Mouse (Mus musculus): ENCODE data around the gene Ccdc134. TPM values are rescaled to one million over a fixed set of nuclear protein-coding genes. Genes with fewer than 3 reads are reported as not detected.
A peak's percentile ranks its signal among the peaks of the same experiment; 100 is the strongest.

Gene Ccdc134
- 17.0 and 17.2 TPM in 2 replicates for polyA plus RNA-seq (2014; fragmentation: Nextera tagmentation; extraction: Ambion mirVana)

DNA sequence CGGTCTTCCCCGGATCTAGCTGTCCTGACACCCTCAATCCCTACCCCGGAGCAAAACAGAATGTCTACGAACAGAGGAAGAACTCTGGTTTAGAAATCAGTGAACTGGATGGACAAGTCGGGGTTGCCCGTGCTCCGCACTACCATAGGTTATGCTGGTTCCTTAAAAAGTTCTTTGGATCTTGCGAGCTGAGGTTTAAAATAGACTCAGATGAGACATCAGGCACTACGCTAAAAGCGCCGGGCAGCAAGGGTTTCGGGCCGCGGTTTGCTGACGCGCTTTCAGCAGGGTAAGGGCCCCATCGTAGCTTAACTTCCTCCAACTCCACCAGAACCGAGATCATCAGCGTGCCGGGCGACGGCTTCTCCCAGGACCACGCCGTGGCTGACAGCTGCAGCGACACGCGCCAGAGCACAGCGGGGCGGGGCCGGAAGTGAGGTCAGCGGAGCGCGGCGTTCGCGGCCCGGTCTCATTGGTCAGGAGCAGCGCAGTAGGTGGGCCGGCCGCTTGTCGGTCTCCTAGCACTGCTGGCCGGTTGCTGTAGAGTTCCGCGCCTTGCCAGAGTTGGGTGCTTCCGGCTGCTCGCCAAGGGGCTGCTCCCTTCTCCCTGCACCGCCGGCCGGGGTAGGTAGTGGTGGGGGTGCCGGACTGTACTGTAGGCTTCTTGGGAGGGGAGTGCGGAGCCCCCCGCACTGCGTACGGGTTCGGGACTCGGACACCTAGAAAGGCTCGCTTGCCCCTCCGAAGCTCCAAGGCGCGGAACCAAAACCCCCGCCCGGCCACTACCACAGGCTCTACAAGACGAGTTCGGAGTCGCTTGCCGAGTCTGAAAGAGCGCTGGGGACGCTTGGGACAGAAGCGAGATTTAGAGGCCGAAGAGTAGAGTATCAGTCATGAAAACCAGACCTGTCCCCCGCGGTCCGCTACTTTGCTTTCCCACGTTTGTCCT is at the start of gene Ccdc134:
TSS of gene Ccdc134 (plus strand) at position 497 of the 949 bp plus-strand sequence.
- Histone ChIP-seq H3K9ac (ENCODE audit: low read depth, low read length) (peak within 1 kb of the TSS; percentile 84), H3K36me3 (ENCODE audit: control insufficient read depth, insufficient read depth, low read length) (no peaks in the 10 kb centered on the region), H3K9me3 (ENCODE audit: control insufficient read depth, low read length) (no peaks in the 10 kb centered on the region), H3K4me2 (replicated peaks; ENCODE audit: low read depth, low read length) (peak within 1 kb of the TSS; percentile 94), H3K4me3 (ENCODE audit: low read depth, low read length) (peak within 1 kb of the TSS; percentile 77), H3K27ac (ENCODE audit: low read depth, low read length) (peak within 1 kb of the TSS; percentile 47; the same call in 1 of the 2 replicates), H3K27me3 (ENCODE audit: control insufficient read depth, insufficient read depth, low read length) (no peaks in the 10 kb centered on the region), H3K4me1 (replicated peaks; ENCODE audit: control insufficient read depth, insufficient read depth, low read length) (peaks cover 2% of the 10 kb centered on the region)
- DNase-seq (ENCODE audit: low spot score) = peak; percentile 98
- 2% methylated on average over 74 of the region's 74 CpGs for WGBS
- peak; percentile 99 for ATAC-seq (ENCODE audit: low FRiP score)

DNA sequence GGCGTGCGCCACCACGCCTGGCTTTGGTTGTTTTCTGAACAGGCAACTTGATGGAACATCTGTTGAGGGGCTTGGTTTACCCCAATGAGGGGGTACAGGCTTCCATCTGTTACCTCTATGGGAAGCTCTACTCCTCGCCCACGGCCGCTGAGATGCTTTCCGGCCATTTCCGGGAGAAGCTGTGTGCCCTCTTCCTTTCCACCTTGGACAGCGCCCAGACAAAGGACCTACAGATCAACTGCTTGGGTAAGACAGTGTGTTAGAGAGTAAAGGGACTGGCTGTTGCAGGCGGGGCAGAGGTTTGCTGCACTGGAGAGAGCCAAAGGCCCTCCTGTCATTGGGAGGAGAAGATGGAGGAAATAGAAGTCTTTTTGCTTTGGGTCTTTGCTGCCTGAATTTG is 47.8 kb upstream of the Ccdc134 start:
- H3K36me3 ChIP-seq (ENCODE audit: control insufficient read depth, insufficient read depth, low read length) = no peaks in the 10 kb centered on the region
- no peaks in the 10 kb centered on the region for H3K27me3 ChIP-seq (ENCODE audit: control insufficient read depth, insufficient read depth, low read length)
- no peak overlapping the region for H3K27ac ChIP-seq (ENCODE audit: low read depth, low read length)
- WGBS = 65% methylated on average over 10 of the region's 10 CpGs
- H3K4me3 ChIP-seq (ENCODE audit: low read depth, low read length) = no peak overlapping the region
- H3K9ac ChIP-seq (ENCODE audit: low read depth, low read length) = no peak overlapping the region
- ATAC-seq (ENCODE audit: low FRiP score) (no peak), DNase-seq (ENCODE audit: low spot score) (no peak)
- no peak overlapping the region for H3K4me2 ChIP-seq (replicated peaks; ENCODE audit: low read depth, low read length)
- no peaks in the 10 kb centered on the region for H3K4me1 ChIP-seq (replicated peaks; ENCODE audit: control insufficient read depth, insufficient read depth, low read length)
- H3K9me3 ChIP-seq (ENCODE audit: control insufficient read depth, low read length) = no peaks in the 10 kb centered on the region

DNA sequence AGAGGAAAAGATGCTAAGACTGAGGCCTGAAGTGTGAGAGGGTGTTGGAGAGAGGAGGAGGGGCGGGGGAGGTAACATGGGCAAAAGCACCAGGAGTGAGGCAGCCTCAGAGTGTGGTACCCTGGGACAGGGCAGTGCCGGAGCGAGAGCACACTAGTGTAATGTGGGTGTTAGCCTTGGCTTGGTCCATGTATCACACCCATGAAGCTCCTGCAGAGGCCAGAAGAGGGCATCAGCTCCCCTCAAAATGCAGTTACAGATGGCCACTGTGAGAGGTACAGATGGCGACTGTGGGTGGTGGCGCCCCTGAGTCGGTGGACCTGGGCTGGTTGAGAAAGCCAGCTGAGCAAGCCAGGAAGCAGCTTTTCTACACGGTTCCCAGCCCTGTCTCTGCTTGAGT is 46.6 kb upstream of the Ccdc134 start:
- WGBS = 34% methylated on average over 7 of the region's 7 CpGs
- H3K4me3 ChIP-seq (ENCODE audit: low read depth, low read length) = no peak overlapping the region
- no peaks in the 10 kb centered on the region for H3K36me3 ChIP-seq (ENCODE audit: control insufficient read depth, insufficient read depth, low read length)
- H3K27me3 ChIP-seq (ENCODE audit: control insufficient read depth, insufficient read depth, low read length) = no peaks in the 10 kb centered on the region
- no peak overlapping the region for H3K4me2 ChIP-seq (replicated peaks; ENCODE audit: low read depth, low read length)
- peak; percentile 49; the same call in 1 of the 2 replicates for ATAC-seq (ENCODE audit: low FRiP score)
- no peak overlapping the region for H3K9ac ChIP-seq (ENCODE audit: low read depth, low read length)
- no peaks in the 10 kb centered on the region for H3K4me1 ChIP-seq (replicated peaks; ENCODE audit: control insufficient read depth, insufficient read depth, low read length)
- DNase-seq (ENCODE audit: low spot score) = peak; percentile 58
- H3K27ac ChIP-seq (ENCODE audit: low read depth, low read length) = no peak overlapping the region
- H3K9me3 ChIP-seq (ENCODE audit: control insufficient read depth, low read length) = no peaks in the 10 kb centered on the region

DNA sequence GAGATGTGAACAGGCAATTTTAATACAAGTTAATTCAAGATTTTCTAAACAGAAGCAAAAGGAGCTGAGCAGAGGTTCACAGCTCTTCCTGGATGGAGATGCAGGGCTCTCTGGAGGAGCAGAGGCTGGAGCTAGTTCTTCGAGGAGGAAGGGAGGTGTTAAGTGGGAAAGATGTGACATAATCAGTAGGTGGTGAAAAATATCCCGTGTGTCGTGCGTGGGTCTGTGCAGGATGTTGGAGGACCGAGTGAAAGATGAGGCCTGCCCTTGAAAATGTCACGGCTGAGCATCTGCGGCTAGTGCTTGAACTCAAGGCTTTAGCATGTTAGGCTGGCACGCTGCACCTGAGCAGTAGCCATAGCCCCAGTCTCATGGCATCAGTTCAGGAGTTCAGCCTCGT is 42.1 kb upstream of the Ccdc134 start:
- DNase-seq (ENCODE audit: low spot score) = no peak
- H3K4me1 ChIP-seq (replicated peaks; ENCODE audit: control insufficient read depth, insufficient read depth, low read length) = no peaks in the 10 kb centered on the region
- WGBS = 86% methylated on average over 9 of the region's 9 CpGs

DNA sequence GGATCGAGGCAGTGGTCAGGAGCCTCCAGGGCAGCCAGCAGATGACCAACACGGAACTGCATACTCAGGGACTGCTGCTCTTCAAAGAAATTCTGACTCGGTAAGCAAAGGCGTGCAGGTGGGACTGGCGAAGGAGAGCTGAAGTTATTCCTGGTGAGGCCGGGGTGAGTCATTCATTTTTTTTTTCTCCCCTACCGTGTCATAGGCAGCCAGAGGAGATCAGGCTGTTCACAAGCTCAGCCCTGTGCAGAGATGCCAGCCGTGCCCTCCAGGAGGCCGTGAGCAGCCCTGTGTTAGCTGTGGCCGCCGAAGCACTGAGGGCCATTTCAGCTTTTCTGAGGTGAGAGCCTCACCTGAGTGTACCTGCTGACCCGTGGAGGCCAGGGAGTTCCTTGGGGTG is 41.6 kb upstream of the Ccdc134 start:
- ATAC-seq (ENCODE audit: low FRiP score) (no peak), DNase-seq (ENCODE audit: low spot score) (no peak)
- no peak overlapping the region for H3K4me3 ChIP-seq (ENCODE audit: low read depth, low read length)
- H3K9ac ChIP-seq (ENCODE audit: low read depth, low read length) = no peak overlapping the region
- no peaks in the 10 kb centered on the region for H3K27me3 ChIP-seq (ENCODE audit: control insufficient read depth, insufficient read depth, low read length)
- WGBS = 87% methylated on average over 12 of the region's 12 CpGs
- H3K36me3 ChIP-seq (ENCODE audit: control insufficient read depth, insufficient read depth, low read length) = no peaks in the 10 kb centered on the region
- H3K27ac ChIP-seq (ENCODE audit: low read depth, low read length) = no peak overlapping the region
- H3K4me1 ChIP-seq (replicated peaks; ENCODE audit: control insufficient read depth, insufficient read depth, low read length) = no peaks in the 10 kb centered on the region
- H3K9me3 ChIP-seq (ENCODE audit: control insufficient read depth, low read length) = no peaks in the 10 kb centered on the region
- no peak overlapping the region for H3K4me2 ChIP-seq (replicated peaks; ENCODE audit: low read depth, low read length)

More for the DNA sequence above, 42.1 kb upstream of the Ccdc134 start:
- no peaks in the 10 kb centered on the region for H3K36me3 ChIP-seq (ENCODE audit: control insufficient read depth, insufficient read depth, low read length)
- H3K27ac ChIP-seq (ENCODE audit: low read depth, low read length) = no peak overlapping the region
- no peak overlapping the region for H3K9ac ChIP-seq (ENCODE audit: low read depth, low read length)
- H3K4me3 ChIP-seq (ENCODE audit: low read depth, low read length) = no peak overlapping the region
- no peaks in the 10 kb centered on the region for H3K9me3 ChIP-seq (ENCODE audit: control insufficient read depth, low read length)
- H3K27me3 ChIP-seq (ENCODE audit: control insufficient read depth, insufficient read depth, low read length) = no peaks in the 10 kb centered on the region
- ATAC-seq (ENCODE audit: low FRiP score) = no peak
- H3K4me2 ChIP-seq (replicated peaks; ENCODE audit: low read depth, low read length) = no peak overlapping the region

DNA sequence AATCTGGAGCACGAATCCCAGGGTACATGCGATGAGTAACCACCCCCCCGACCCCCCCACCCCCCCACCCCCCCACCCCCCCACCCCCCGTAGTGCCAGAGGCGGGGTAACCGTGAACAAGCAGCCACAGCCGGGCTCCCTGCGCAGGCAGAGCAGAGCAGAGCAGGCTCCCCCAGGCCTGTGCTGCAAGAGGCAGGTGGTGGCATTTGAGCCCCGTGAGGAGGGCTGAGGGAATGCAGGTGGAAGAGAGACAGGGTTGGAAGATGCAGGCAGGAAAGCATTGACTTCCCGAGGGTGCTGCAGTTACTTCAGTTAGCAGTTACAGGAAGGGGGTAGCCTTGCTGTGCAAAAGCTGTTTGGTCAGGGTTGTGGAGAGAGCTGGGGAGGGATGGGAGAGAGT is 40.5 kb upstream of the Ccdc134 start:
- Histone ChIP-seq H3K4me3 (ENCODE audit: low read depth, low read length) (no peak overlapping the region), H3K9ac (ENCODE audit: low read depth, low read length) (no peak overlapping the region), H3K27ac (ENCODE audit: low read depth, low read length) (no peak overlapping the region), H3K4me1 (replicated peaks; ENCODE audit: control insufficient read depth, insufficient read depth, low read length) (no peaks in the 10 kb centered on the region), H3K9me3 (ENCODE audit: control insufficient read depth, low read length) (no peaks in the 10 kb centered on the region), H3K4me2 (replicated peaks; ENCODE audit: low read depth, low read length) (no peak overlapping the region), H3K36me3 (ENCODE audit: control insufficient read depth, insufficient read depth, low read length) (no peaks in the 10 kb centered on the region), H3K27me3 (ENCODE audit: control insufficient read depth, insufficient read depth, low read length) (no peaks in the 10 kb centered on the region)
- ATAC-seq (ENCODE audit: low FRiP score) = no peak
- peak; percentile 17 for DNase-seq (ENCODE audit: low spot score)
- WGBS = 22% methylated on average over 8 of the region's 10 CpGs

DNA sequence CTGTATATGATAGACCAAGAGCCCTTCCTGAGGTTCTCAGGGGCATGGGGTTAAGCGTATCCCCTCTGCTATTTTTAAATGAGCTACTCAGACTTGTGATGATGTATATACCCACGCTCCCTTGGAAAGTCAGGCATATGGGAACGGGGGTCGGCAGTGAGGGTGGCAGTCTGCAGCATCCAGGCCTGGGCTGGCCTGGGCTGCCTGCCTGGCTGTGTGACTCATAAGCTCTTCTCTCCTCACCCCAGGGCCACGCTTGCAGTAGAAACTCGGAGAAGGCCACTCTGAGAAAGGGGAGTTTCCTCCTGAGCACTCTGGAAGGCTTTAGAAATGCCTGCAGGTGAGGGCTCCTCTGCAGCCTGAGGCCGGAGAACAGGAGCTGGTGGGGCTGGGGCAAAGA is 36.7 kb upstream of the Ccdc134 start:
- no peaks in the 10 kb centered on the region for H3K9me3 ChIP-seq (ENCODE audit: control insufficient read depth, low read length)
- no peaks in the 10 kb centered on the region for H3K36me3 ChIP-seq (ENCODE audit: control insufficient read depth, insufficient read depth, low read length)
- H3K9ac ChIP-seq (ENCODE audit: low read depth, low read length) = no peak overlapping the region
- H3K27ac ChIP-seq (ENCODE audit: low read depth, low read length) = no peak overlapping the region
- 71% methylated on average over 7 of the region's 7 CpGs for WGBS
- H3K4me2 ChIP-seq (replicated peaks; ENCODE audit: low read depth, low read length) = no peak overlapping the region
- H3K4me3 ChIP-seq (ENCODE audit: low read depth, low read length) = no peak overlapping the region
- no peaks in the 10 kb centered on the region for H3K27me3 ChIP-seq (ENCODE audit: control insufficient read depth, insufficient read depth, low read length)
- DNase-seq (ENCODE audit: low spot score) (no peak), ATAC-seq (ENCODE audit: low FRiP score) (no peak)
- no peaks in the 10 kb centered on the region for H3K4me1 ChIP-seq (replicated peaks; ENCODE audit: control insufficient read depth, insufficient read depth, low read length)

DNA sequence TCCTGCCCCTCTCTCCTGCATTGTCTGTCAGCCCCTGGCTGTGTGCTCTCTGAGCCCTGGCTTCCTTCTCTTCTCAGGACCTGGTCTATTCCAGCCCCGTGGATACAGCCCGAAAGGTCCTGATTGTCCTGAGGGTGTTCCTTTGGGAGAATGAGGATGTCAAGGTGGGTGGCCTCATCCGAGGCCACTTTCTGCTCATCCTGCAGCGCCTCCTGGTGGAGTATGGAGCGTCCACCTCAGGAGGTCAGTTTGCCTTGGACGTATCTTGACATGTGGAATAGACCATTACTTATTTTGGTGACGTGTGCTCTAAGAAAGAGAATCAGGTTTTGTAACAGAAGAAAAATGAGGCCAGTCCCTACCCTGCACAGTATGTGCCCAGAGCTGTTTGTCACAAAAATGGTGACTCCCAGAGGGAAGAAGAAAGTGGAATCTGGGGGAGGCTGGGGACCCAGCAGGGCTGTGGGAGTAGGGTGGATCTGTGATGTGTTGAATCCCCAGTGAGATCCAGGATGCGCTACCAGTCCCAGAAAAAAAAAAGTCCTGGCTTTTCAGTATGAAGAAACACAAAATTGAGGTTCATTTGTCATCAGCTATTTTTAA is 20.7 kb upstream of the Ccdc134 start:
- DNase-seq (ENCODE audit: low spot score) = peak; percentile 75
- H3K4me2 ChIP-seq (replicated peaks; ENCODE audit: low read depth, low read length) = no peak overlapping the region
- no peak overlapping the region for H3K27ac ChIP-seq (ENCODE audit: low read depth, low read length)
- H3K4me3 ChIP-seq (ENCODE audit: low read depth, low read length) = no peak overlapping the region
- no peaks in the 10 kb centered on the region for H3K36me3 ChIP-seq (ENCODE audit: control insufficient read depth, insufficient read depth, low read length)
- no peaks in the 10 kb centered on the region for H3K27me3 ChIP-seq (ENCODE audit: control insufficient read depth, insufficient read depth, low read length)
- no peaks in the 10 kb centered on the region for H3K9me3 ChIP-seq (ENCODE audit: control insufficient read depth, low read length)
- no peak for ATAC-seq (ENCODE audit: low FRiP score)
- no peak overlapping the region for H3K9ac ChIP-seq (ENCODE audit: low read depth, low read length)
- 13% methylated on average over 8 of the region's 8 CpGs for WGBS
- no peaks in the 10 kb centered on the region for H3K4me1 ChIP-seq (replicated peaks; ENCODE audit: control insufficient read depth, insufficient read depth, low read length)
